Mouse (Mus musculus) hindbrain, embryonic 11.5 days (tissue): ENCODE measurements at regions not wholly inside any gene's neighbourhood (a gene's known extent, or its start where the extent isn't known, plus 50 kb on each side); places are given as distances from the start of the nearest gene placed in this dataset.

Experiments
- ATAC-seq: fragments of 200-750 bp; cut with Nextera tagmentation; 2 replicates; pipeline ENCODE4 v1.8.0; 2017; ENCODE audit warnings: mild to moderate bottlenecking, moderate TSS enrichment, moderate library complexity; ENCODE audit not compliant: low FRiP score
- DNase-seq: peaks from one replicate; pipeline ENCODE4 v3.0.0-alpha.2; 2015; ENCODE audit warnings: low spot score
- H3K27ac ChIP-seq: fragments of 300-500 bp; sonication (generic); 2 replicates; pipeline ENCODE4 v1.5.1; 2014; ENCODE audit warnings: mild to moderate bottlenecking, low read depth, low read length
- H3K27me3 ChIP-seq: fragments of 300-500 bp; sonication (generic); 2 replicates; pipeline ENCODE4 v1.6.1; 2014; ENCODE audit warnings: mild to moderate bottlenecking, low read length, moderate library complexity, mixed read lengths; ENCODE audit not compliant: control insufficient read depth, insufficient read depth
- H3K36me3 ChIP-seq: fragments of 300-500 bp; sonication (generic); 2 replicates; pipeline ENCODE4 v1.6.1; 2014; ENCODE audit warnings: mild to moderate bottlenecking, low read length, moderate library complexity, mixed read lengths; ENCODE audit not compliant: control insufficient read depth, insufficient read depth
- H3K4me1 ChIP-seq: fragments of 300-500 bp; sonication (generic); replicated peaks from 2 replicates; pipeline ENCODE4 v1.6.1; 2014; ENCODE audit warnings: low read length, mixed read lengths; ENCODE audit not compliant: control insufficient read depth, insufficient read depth
- H3K4me2 ChIP-seq: fragments of 300-500 bp; sonication (generic); replicated peaks from 2 replicates; pipeline ENCODE4 v1.6.1; 2014; ENCODE audit warnings: mild to moderate bottlenecking, low read depth, low read length
- H3K4me3 ChIP-seq: fragments of 300-500 bp; sonication (generic); 2 replicates; pipeline ENCODE4 v1.5.1; 2014; ENCODE audit warnings: low read depth, low read length
- H3K9ac ChIP-seq: fragments of 300-500 bp; sonication (generic); 2 replicates; pipeline ENCODE4 v1.6.1; 2014; ENCODE audit warnings: low read depth, low read length
- H3K9me3 ChIP-seq: fragments of 300-500 bp; sonication (generic); 2 replicates; pipeline ENCODE4 v1.6.1; 2016; ENCODE audit warnings: low read length; ENCODE audit not compliant: control insufficient read depth
- WGBS: fragments of 180-500 bp; shearing (Covaris S2); extraction: QIAGEN DNeasy Blood & Tissue Kit; methylation state at CpG from one replicate; pipeline ENCODE4 v1.1.7; 2014; 5-methylcytosine and 5-hydroxymethylcytosine counted together

DNA sequence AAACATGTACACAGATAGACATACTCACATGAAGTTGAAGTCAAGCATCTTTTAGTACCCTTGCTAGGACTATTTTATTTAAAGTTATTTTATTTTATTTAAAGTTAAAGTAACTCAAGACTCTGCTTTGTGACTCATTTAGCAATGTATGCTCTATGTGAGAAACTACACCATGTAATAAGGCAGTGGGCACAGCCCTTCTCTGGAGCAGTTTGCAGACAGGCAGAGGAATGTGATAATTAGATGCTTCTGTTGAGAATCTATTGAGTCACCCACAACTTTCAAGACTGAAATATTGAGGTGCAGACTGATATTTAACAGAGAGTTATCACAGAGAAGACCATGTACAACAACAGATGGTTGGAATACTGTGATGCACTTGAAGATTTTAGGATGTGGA, 825.2 kb upstream of the Cntn5 start:
- Histone ChIP-seq H3K4me2 (no peak overlapping the region), H3K27ac (no peak overlapping the region), H3K9me3 (no peaks in the 10 kb centered on the region), H3K4me3 (no peak overlapping the region), H3K9ac (no peak overlapping the region), H3K36me3 (no peaks in the 10 kb centered on the region), H3K4me1 (no peaks in the 10 kb centered on the region), H3K27me3 (no peaks in the 10 kb centered on the region)
- ATAC-seq = no peak
- no peak for DNase-seq

DNA sequence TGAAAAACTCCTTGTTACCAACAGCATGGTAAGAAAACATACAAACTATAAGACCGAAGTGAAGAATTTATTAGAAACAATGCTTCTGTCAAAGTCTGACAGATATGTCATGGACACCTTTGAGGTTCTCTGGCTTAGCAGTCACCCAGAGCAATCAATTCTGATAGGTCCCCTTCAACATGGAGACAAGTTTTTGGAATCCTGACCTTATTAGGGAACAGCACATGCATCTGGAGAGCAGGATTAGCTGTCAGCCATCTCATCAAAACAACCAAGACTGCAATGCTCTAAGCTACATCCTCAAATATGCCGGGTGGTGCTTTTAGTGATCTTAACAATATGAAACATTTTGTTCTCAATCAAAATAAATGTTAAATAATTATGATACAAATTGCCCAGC, 817.2 kb upstream of the Cntn5 start:
- 86% methylated on average over 2 of the region's 2 CpGs for whole genome bisulfite sequencing
- Histone ChIP-seq H3K9ac (no peak overlapping the region), H3K27me3 (no peaks in the 10 kb centered on the region), H3K4me3 (no peak overlapping the region), H3K36me3 (no peaks in the 10 kb centered on the region), H3K4me2 (no peak overlapping the region), H3K4me1 (no peaks in the 10 kb centered on the region), H3K9me3 (no peaks in the 10 kb centered on the region), H3K27ac (no peak overlapping the region)
- DNase-seq (no peak), ATAC-seq (no peak)

DNA sequence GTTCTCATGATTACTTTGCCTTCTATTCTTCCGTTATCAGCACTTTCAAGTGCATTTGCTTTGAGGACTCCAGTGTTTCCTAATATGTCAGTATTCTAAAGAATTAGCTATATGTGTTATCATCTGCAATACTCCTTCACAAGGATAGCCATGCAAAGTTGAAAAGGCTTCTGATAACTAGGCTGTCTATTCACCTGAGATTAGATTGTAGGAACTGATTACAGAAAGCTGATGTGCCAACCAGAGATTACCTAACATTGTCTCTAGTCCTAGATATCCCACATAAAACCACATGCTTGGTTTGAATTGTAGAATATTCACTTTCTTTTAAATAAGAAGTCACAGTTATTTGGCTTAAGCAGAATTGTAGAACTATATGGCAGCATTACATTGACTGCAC, 800.1 kb upstream of the Cntn5 start:
- ATAC-seq (no peak), DNase-seq (no peak)
- Histone ChIP-seq H3K27ac (no peak overlapping the region), H3K9ac (no peak overlapping the region), H3K9me3 (no peaks in the 10 kb centered on the region), H3K4me3 (no peak overlapping the region), H3K4me1 (no peaks in the 10 kb centered on the region), H3K27me3 (no peaks in the 10 kb centered on the region), H3K36me3 (no peaks in the 10 kb centered on the region), H3K4me2 (no peak overlapping the region)
- 83% methylated on average over 1 of the region's 1 CpGs for WGBS

DNA sequence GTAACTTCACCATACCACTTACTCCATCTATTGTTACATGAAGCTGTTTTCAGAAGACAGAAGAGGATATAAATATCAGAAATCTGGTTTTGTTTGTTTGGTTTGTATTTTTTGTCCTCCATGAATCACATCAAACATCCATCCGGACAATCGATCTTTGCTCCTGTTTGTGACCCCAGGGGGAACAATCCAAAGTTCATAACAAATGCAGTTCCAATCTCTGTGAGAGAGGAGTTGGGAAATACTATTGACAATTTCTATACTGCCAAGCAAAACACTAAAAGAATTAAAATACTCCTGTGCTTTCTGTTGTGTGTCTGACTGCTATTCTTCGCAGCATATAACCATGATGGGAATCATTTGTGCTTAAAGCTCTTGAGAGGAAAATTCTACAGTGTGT, 798.6 kb upstream of the Cntn5 start:
- ATAC-seq = no peak
- Histone ChIP-seq H3K4me1 (no peaks in the 10 kb centered on the region), H3K9me3 (no peaks in the 10 kb centered on the region), H3K27me3 (no peaks in the 10 kb centered on the region), H3K27ac (no peak overlapping the region), H3K36me3 (no peaks in the 10 kb centered on the region), H3K4me3 (no peak overlapping the region), H3K9ac (no peak overlapping the region), H3K4me2 (no peak overlapping the region)
- 90% methylated on average over 3 of the region's 3 CpGs for WGBS
- no peak for DNase-seq

DNA sequence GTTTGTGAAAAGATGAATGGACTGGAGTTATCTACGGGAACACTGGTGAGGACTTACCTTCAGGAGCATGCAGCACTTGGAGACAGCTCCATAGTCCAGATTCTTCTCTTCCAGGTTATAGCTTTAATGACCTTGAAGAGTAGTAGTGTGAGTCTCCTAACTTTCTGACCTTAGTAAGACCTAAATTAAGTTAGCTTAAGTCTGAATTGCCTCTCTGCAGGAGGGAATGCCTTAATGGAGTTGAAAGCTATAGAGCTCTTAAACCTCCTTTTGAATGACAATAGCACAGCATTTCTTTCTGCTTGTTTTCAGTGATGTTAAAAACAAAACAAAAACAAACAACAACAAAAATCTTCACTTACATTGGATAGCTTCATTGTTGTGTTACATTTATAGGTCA, 788.9 kb upstream of the Cntn5 start:
- H3K27ac ChIP-seq = no peak overlapping the region
- no peaks in the 10 kb centered on the region for H3K4me1 ChIP-seq
- 80% methylated on average over 1 of the region's 1 CpGs for WGBS
- no peak for ATAC-seq
- no peak overlapping the region for H3K9ac ChIP-seq
- DNase-seq = no peak
- no peaks in the 10 kb centered on the region for H3K9me3 ChIP-seq
- H3K36me3 ChIP-seq = no peaks in the 10 kb centered on the region
- H3K27me3 ChIP-seq = no peaks in the 10 kb centered on the region
- H3K4me3 ChIP-seq = no peak overlapping the region
- H3K4me2 ChIP-seq = no peak overlapping the region

DNA sequence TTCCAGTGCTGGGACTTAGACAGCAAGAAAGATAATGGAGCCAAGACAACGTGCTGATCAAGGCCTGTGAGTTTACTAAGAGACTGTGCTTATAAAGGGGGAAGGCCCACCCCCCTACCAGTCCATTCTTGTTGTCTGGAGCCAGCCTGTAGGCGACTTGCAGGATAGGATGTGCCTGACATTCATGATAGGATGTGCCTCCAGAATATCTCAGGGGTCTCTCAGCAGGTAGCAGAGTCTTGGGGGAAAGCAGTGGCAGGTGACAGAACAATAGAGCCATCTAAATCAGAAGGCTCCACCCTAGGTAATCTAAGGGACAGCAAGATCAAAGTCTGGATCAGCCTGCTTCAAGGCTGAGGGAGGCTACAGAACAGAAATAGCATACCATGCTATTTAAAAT, 782.5 kb upstream of the Cntn5 start:
- DNase-seq = no peak
- Histone ChIP-seq H3K27me3 (no peaks in the 10 kb centered on the region), H3K27ac (no peak overlapping the region), H3K4me2 (no peak overlapping the region), H3K4me3 (no peak overlapping the region), H3K36me3 (no peaks in the 10 kb centered on the region), H3K4me1 (no peaks in the 10 kb centered on the region), H3K9ac (no peak overlapping the region), H3K9me3 (no peaks in the 10 kb centered on the region)
- WGBS = 7% methylated on average over 2 of the region's 2 CpGs
- ATAC-seq = no peak

DNA sequence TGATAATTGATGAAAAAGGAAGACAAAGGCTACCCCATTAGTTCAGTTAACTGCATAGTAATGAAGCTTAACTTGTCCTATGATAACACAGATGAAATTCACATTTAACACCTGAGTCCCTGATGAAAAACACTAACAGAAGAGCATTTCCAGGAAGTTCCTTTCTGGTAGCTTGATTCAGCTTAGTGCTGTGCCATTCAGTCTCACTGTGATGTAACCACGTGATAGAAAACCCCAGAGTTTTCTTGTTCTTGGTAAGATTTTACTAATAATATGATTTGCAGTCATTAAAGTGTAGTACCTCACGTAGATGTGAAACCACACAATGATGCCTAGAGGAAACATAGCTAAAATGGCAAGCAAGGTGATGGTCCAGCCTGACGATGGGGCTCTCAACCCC, 767.4 kb upstream of the Cntn5 start:
- Histone ChIP-seq H3K4me2 (no peak overlapping the region), H3K9me3 (no peaks in the 10 kb centered on the region), H3K27me3 (no peaks in the 10 kb centered on the region), H3K36me3 (no peaks in the 10 kb centered on the region), H3K4me1 (no peaks in the 10 kb centered on the region), H3K27ac (no peak overlapping the region), H3K4me3 (no peak overlapping the region), H3K9ac (no peak overlapping the region)
- WGBS = 84% methylated on average over 3 of the region's 3 CpGs
- DNase-seq (no peak), ATAC-seq (no peak)

DNA sequence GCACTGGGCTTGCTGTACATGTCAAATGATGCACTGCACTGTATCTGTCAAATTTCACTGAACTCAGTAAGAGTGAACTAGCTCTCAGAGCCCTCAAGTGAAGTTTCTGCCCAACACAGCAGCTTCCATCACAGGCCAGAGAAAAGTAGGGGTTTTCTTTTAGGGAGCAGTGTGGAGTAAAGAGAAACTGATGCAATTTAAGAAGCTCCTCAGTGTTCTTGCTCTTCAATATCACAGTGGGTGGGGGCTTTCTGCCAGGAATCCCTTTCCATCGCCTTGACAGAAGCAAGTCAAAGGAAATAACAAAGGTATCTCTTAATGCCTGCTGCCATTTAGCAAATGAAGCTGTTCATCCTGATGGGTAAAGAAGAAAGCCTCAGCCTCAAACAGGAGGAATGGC, 766.7 kb upstream of the Cntn5 start:
- no peak for DNase-seq
- WGBS = 3% methylated on average over 1 of the region's 1 CpGs
- H3K27me3 ChIP-seq = no peaks in the 10 kb centered on the region

DNA sequence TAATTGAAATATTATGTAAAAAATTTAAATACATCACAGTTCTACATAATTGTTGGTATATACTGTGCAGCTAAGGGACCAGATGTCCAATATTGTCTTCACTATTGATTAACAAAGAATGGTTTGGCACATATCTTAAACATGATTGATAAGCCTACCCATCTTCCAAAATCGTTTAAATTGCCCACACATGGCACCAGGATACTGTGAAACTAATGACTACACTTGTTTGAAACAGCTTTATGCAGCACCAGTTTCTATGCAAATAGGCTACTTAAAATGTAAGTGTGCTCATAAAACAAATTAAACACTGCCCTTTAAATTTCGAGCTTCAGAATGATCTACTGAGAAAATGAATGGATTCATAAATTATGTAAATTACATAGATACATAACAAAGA, 724.9 kb upstream of the Cntn5 start:
- 0 out of 2 replicates have a peak, but pooled peaks have one; percentile 38 for ATAC-seq
- no peaks in the 10 kb centered on the region for H3K9me3 ChIP-seq
- H3K36me3 ChIP-seq = no peaks in the 10 kb centered on the region
- H3K9ac ChIP-seq = no peak overlapping the region
- WGBS = 71% methylated on average over 2 of the region's 2 CpGs
- H3K27me3 ChIP-seq = no peaks in the 10 kb centered on the region
- no peak overlapping the region for H3K4me2 ChIP-seq
- H3K27ac ChIP-seq = no peak overlapping the region
- no peak overlapping the region for H3K4me3 ChIP-seq
- DNase-seq = no peak
- H3K4me1 ChIP-seq = no peaks in the 10 kb centered on the region

More for the DNA sequence above, 766.7 kb upstream of the Cntn5 start:
- ATAC-seq = no peak
- H3K4me2 ChIP-seq = no peak overlapping the region
- H3K27ac ChIP-seq = no peak overlapping the region
- no peaks in the 10 kb centered on the region for H3K4me1 ChIP-seq
- no peaks in the 10 kb centered on the region for H3K36me3 ChIP-seq
- H3K9ac ChIP-seq = no peak overlapping the region
- no peaks in the 10 kb centered on the region for H3K9me3 ChIP-seq
- H3K4me3 ChIP-seq = no peak overlapping the region
